Mouse (Mus musculus): ENCODE measurements around the gene Cyp2d10. TPM values are rescaled to one million over a fixed set of nuclear protein-coding genes. Genes with fewer than 3 reads are reported as not detected.

The Cyp2d10 gene
- polyA plus RNA-seq, 1 experiment from 2014 or later = not detected

- Histone ChIP-seq H3K4me2 (replicated peaks) (peak overlapping the region; percentile 93), H3K36me3 (peaks cover 32% of the 10 kb centered on the region), H3K9ac (peak overlapping the region; percentile 97), H3K4me1 (peaks cover 23% of the 10 kb centered on the region), H3K9me3 (no peaks in the 10 kb centered on the region), H3K27me3 (no peaks in the 10 kb centered on the region), H3K4me3 (peak overlapping the region; percentile 94), H3K27ac (0 out of 2 replicates have a peak overlapping the region, but pooled peaks have one; percentile 52)
- WGBS = 30% methylated on average over 14 of the region's 14 CpGs
- no peak for ATAC-seq (ENCODE audit: low FRiP score, low read depth)
Observed at GRCm38 (mm10) chr15:82353078-82353744, 53.8 kb downstream of the Cyp2d10 start.

Small RNAs within 50 kb of the gene (microRNA-seq; reads per million reads assigned to microRNA genes)
- gene Gm25990 (not detected), gene Gm27331 (not detected), gene Gm27622 (not detected), gene Mir7684 (not detected)

Other genes with a start within 250 kb of the Cyp2d10 start
- gene Shisa8, start 194.4 kb downstream of the Cyp2d10 start, polyA plus RNA-seq (2015; fragmentation: Nextera tagmentation; extraction: Ambion mirVana) = 0.15 and 0.34 TPM in 2 replicates
- 0.13 and 0.15 TPM in 2 replicates for gene Tnfrsf13c, start 182.8 kb downstream of the Cyp2d10 start, polyA plus RNA-seq (2015; fragmentation: Nextera tagmentation; extraction: Ambion mirVana)
- 62.5 and 62.6 TPM in 2 replicates for gene Cenpm, start 162.4 kb downstream of the Cyp2d10 start, polyA plus RNA-seq (2015; fragmentation: Nextera tagmentation; extraction: Ambion mirVana)
- not detected in 2 replicates for gene 1500009C09Rik, start 154.8 kb downstream of the Cyp2d10 start, polyA plus RNA-seq (2015; fragmentation: Nextera tagmentation; extraction: Ambion mirVana)
- gene Sept3, start 132.3 kb downstream of the Cyp2d10 start, polyA plus RNA-seq (2015; fragmentation: Nextera tagmentation; extraction: Ambion mirVana) = 25.6 and 26.1 TPM in 2 replicates
- gene Wbp2nl, start 108.2 kb downstream of the Cyp2d10 start, polyA plus RNA-seq (2015; fragmentation: Nextera tagmentation; extraction: Ambion mirVana) = not detected in 2 replicates
- gene Naga, start 68.3 kb downstream of the Cyp2d10 start, polyA plus RNA-seq (2015; fragmentation: Nextera tagmentation; extraction: Ambion mirVana) = 45.5 and 48.1 TPM in 2 replicates
- gene Pheta2, start 68.3 kb downstream of the Cyp2d10 start, polyA plus RNA-seq (2015; fragmentation: Nextera tagmentation; extraction: Ambion mirVana) = 17.9 and 18.6 TPM in 2 replicates
- 239 and 258 TPM in 2 replicates for gene Smdt1, start 68.2 kb downstream of the Cyp2d10 start, polyA plus RNA-seq (2015; fragmentation: Nextera tagmentation; extraction: Ambion mirVana)
- gene Ndufa6, start 52.9 kb downstream of the Cyp2d10 start, polyA plus RNA-seq (2015; fragmentation: Nextera tagmentation; extraction: Ambion mirVana) = 294 and 300 TPM in 2 replicates
- gene Cyp2d22, start 26.9 kb downstream of the Cyp2d10 start, polyA plus RNA-seq (2015; fragmentation: Nextera tagmentation; extraction: Ambion mirVana) = 7.3 and 9.5 TPM in 2 replicates
- not detected in 2 replicates for gene Cyp2d11, start 13.2 kb downstream of the Cyp2d10 start, polyA plus RNA-seq (2015; fragmentation: Nextera tagmentation; extraction: Ambion mirVana)
- gene Cyp2d9, start 26.2 kb upstream of the Cyp2d10 start, polyA plus RNA-seq (2015; fragmentation: Nextera tagmentation; extraction: Ambion mirVana) = not detected in 2 replicates
- gene Cyp2d12, start 147.9 kb upstream of the Cyp2d10 start, polyA plus RNA-seq (2015; fragmentation: Nextera tagmentation; extraction: Ambion mirVana) = not detected in 2 replicates
- gene Cyp2d34, start 213.8 kb upstream of the Cyp2d10 start, polyA plus RNA-seq (2015; fragmentation: Nextera tagmentation; extraction: Ambion mirVana) = not detected in 2 replicates